Mouse (Mus musculus) hindbrain, embryonic 11.5 days (tissue): ENCODE measurements at regions not wholly inside any gene's neighbourhood (a gene's known extent, or its start where the extent isn't known, plus 50 kb on each side); places are given as distances from the start of the nearest gene placed in this dataset.

Experiments used
- ATAC-seq: fragments of 200-750 bp; cut with Nextera tagmentation; 2 replicates; pipeline ENCODE4 v1.8.0; 2017; ENCODE audit warnings: mild to moderate bottlenecking, moderate TSS enrichment, moderate library complexity; ENCODE audit not compliant: low FRiP score
- DNase-seq: peaks from one replicate; pipeline ENCODE4 v3.0.0-alpha.2; 2015; ENCODE audit warnings: low spot score
- H3K27ac ChIP-seq: fragments of 300-500 bp; sonication (generic); 2 replicates; pipeline ENCODE4 v1.5.1; 2014; ENCODE audit warnings: mild to moderate bottlenecking, low read depth, low read length
- H3K27me3 ChIP-seq: fragments of 300-500 bp; sonication (generic); 2 replicates; pipeline ENCODE4 v1.6.1; 2014; ENCODE audit warnings: mild to moderate bottlenecking, low read length, moderate library complexity, mixed read lengths; ENCODE audit not compliant: control insufficient read depth, insufficient read depth
- H3K36me3 ChIP-seq: fragments of 300-500 bp; sonication (generic); 2 replicates; pipeline ENCODE4 v1.6.1; 2014; ENCODE audit warnings: mild to moderate bottlenecking, low read length, moderate library complexity, mixed read lengths; ENCODE audit not compliant: control insufficient read depth, insufficient read depth
- H3K4me1 ChIP-seq: fragments of 300-500 bp; sonication (generic); replicated peaks from 2 replicates; pipeline ENCODE4 v1.6.1; 2014; ENCODE audit warnings: low read length, mixed read lengths; ENCODE audit not compliant: control insufficient read depth, insufficient read depth
- H3K4me2 ChIP-seq: fragments of 300-500 bp; sonication (generic); replicated peaks from 2 replicates; pipeline ENCODE4 v1.6.1; 2014; ENCODE audit warnings: mild to moderate bottlenecking, low read depth, low read length
- H3K4me3 ChIP-seq: fragments of 300-500 bp; sonication (generic); 2 replicates; pipeline ENCODE4 v1.5.1; 2014; ENCODE audit warnings: low read depth, low read length
- H3K9ac ChIP-seq: fragments of 300-500 bp; sonication (generic); 2 replicates; pipeline ENCODE4 v1.6.1; 2014; ENCODE audit warnings: low read depth, low read length
- H3K9me3 ChIP-seq: fragments of 300-500 bp; sonication (generic); 2 replicates; pipeline ENCODE4 v1.6.1; 2016; ENCODE audit warnings: low read length; ENCODE audit not compliant: control insufficient read depth
- WGBS: fragments of 180-500 bp; shearing (Covaris S2); extraction: QIAGEN DNeasy Blood & Tissue Kit; methylation state at CpG from one replicate; pipeline ENCODE4 v1.1.7; 2014; 5-methylcytosine and 5-hydroxymethylcytosine counted together

GRCm38 (mm10) chr6:25276221-25276620 lies 320.1 kb upstream of the Tmem229a start:
- H3K36me3 ChIP-seq: no peaks in the 10 kb centered on the region
- ATAC-seq: no peak
- H3K27me3 ChIP-seq: no peaks in the 10 kb centered on the region
- DNase-seq: peak; percentile 34
- no peak overlapping the region for H3K4me3 ChIP-seq
- 42% methylated on average over 2 of the region's 2 CpGs for WGBS
- H3K9me3 ChIP-seq: no peaks in the 10 kb centered on the region
- no peak overlapping the region for H3K4me2 ChIP-seq
- no peaks in the 10 kb centered on the region for H3K4me1 ChIP-seq
- H3K27ac ChIP-seq: no peak overlapping the region
- no peak overlapping the region for H3K9ac ChIP-seq

- Histone ChIP-seq H3K4me2 (no peak overlapping the region), H3K4me1 (no peaks in the 10 kb centered on the region), H3K27me3 (no peaks in the 10 kb centered on the region), H3K4me3 (no peak overlapping the region), H3K36me3 (no peaks in the 10 kb centered on the region), H3K9me3 (no peaks in the 10 kb centered on the region), H3K27ac (no peak overlapping the region), H3K9ac (no peak overlapping the region)
- 93% methylated on average over 1 of the region's 1 CpGs for WGBS
- ATAC-seq: no peak
- DNase-seq: no peak
These were observed 304.5 kb upstream of the Tmem229a start for GRCm38 (mm10) chr6:25260559-25260958.

GRCm38 (mm10) chr6:25255762-25256161 lies 299.7 kb upstream of the Tmem229a start:
- DNase-seq (no peak), ATAC-seq (no peak)
- no peak overlapping the region for H3K4me3 ChIP-seq
- H3K27ac ChIP-seq: no peak overlapping the region
- H3K36me3 ChIP-seq: no peaks in the 10 kb centered on the region
- no peak overlapping the region for H3K4me2 ChIP-seq
- 84% methylated on average over 2 of the region's 2 CpGs for whole genome bisulfite sequencing
- H3K9me3 ChIP-seq: no peaks in the 10 kb centered on the region
- no peak overlapping the region for H3K9ac ChIP-seq
- H3K27me3 ChIP-seq: no peaks in the 10 kb centered on the region
- no peaks in the 10 kb centered on the region for H3K4me1 ChIP-seq

DNA sequence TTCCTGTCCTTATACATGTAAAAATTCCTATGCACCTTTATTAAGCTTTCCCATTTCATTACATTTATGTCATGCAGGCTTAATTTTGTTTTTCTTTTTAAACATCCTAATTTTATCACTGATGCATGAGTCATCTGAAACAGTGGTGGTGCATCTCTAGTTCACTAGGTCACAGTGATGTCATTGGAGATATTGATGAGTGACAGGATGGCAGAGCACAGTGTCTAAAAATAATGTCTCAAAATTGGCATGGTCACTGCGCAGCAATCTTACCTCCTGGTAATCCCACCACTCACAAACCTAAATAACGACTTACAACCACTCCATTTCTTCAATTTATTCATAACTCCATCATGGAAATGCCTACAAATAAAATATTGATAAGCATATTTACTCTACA lies 280.9 kb upstream of the Tmem229a start:
- 88% methylated on average over 2 of the region's 2 CpGs for WGBS
- Histone ChIP-seq H3K27ac (no peak overlapping the region), H3K9ac (no peak overlapping the region), H3K27me3 (no peaks in the 10 kb centered on the region), H3K9me3 (no peaks in the 10 kb centered on the region), H3K4me2 (no peak overlapping the region), H3K36me3 (no peaks in the 10 kb centered on the region), H3K4me1 (no peaks in the 10 kb centered on the region), H3K4me3 (no peak overlapping the region)
- ATAC-seq: no peak
- DNase-seq: no peak

DNA sequence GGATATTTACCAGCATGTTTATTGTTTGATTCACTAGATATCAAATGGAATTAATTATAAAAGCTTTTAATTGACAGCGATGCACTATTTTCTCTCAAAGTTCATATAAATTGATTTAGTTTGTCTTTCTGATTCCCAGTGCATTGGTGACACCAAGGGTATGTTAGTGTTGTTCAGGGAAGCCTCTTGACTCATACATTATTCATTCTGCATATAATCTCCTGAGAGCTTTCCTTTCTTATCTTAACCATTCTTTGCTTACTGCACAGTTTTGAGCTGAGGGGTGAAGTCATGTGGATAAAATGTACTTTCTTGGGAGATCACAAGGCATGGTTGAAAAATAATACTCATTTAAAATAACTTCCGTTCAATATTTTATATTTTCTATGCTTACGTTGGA lies 280.5 kb upstream of the Tmem229a start:
- H3K36me3 ChIP-seq: no peaks in the 10 kb centered on the region
- H3K9ac ChIP-seq: no peak overlapping the region
- no peaks in the 10 kb centered on the region for H3K9me3 ChIP-seq
- WGBS: 86% methylated on average over 3 of the region's 3 CpGs
- no peak overlapping the region for H3K27ac ChIP-seq
- H3K27me3 ChIP-seq: no peaks in the 10 kb centered on the region
- ATAC-seq (peak; percentile 45; the same call in 1 of the 2 replicates), DNase-seq (no peak)
- H3K4me1 ChIP-seq: no peaks in the 10 kb centered on the region
- H3K4me3 ChIP-seq: no peak overlapping the region
- no peak overlapping the region for H3K4me2 ChIP-seq
